Mouse (Mus musculus) forebrain, embryonic 16.5 days (tissue): ENCODE measurements around the gene Aldh18a1. TPM values are rescaled to one million over a fixed set of nuclear protein-coding genes. Genes with fewer than 3 reads are reported as not detected.
A peak's percentile ranks its signal among the peaks of the same experiment; 100 is the strongest.

Experiments used
- ATAC-seq: fragments of 200-750 bp; cut with Nextera tagmentation; 2 replicates; pipeline ENCODE4 v1.8.0; 2017; ENCODE audit warnings: mild to moderate bottlenecking, moderate library complexity
- H3K27ac ChIP-seq: fragments of 300-500 bp; sonication (generic); 2 replicates; pipeline ENCODE4 v1.5.1; 2014; ENCODE audit warnings: low read length, control low read depth
- H3K27me3 ChIP-seq: fragments of 300-500 bp; sonication (generic); replicated peaks from 2 replicates; pipeline ENCODE4 v1.6.1; 2014; ENCODE audit warnings: low read length; ENCODE audit not compliant: control insufficient read depth, insufficient read depth
- H3K36me3 ChIP-seq: fragments of 300-500 bp; sonication (generic); 2 replicates; pipeline ENCODE4 v1.6.1; 2014; ENCODE audit not compliant: control insufficient read depth, insufficient read depth
- H3K4me1 ChIP-seq: fragments of 300-500 bp; sonication (generic); replicated peaks from 2 replicates; pipeline ENCODE4 v1.6.1; 2014; ENCODE audit warnings: low read length; ENCODE audit not compliant: control insufficient read depth, insufficient read depth
- H3K4me2 ChIP-seq: fragments of 300-500 bp; sonication (generic); 2 replicates; pipeline ENCODE4 v1.6.1; 2014; ENCODE audit warnings: mild to moderate bottlenecking, low read length, control low read depth
- H3K4me3 ChIP-seq: fragments of 300-500 bp; sonication (generic); replicated peaks from 2 replicates; pipeline ENCODE4 v1.5.1; 2014; ENCODE audit warnings: mild to moderate bottlenecking, low read length, control low read depth
- H3K9ac ChIP-seq: fragments of 300-500 bp; sonication (generic); replicated peaks from 2 replicates; pipeline ENCODE4 v1.6.1; 2014; ENCODE audit warnings: low read depth, low read length, control low read depth
- H3K9me3 ChIP-seq: fragments of 300-500 bp; sonication (generic); 2 replicates; pipeline ENCODE4 v1.6.1; 2016; ENCODE audit warnings: low read length; ENCODE audit not compliant: control insufficient read depth
- WGBS: fragments of 180-500 bp; shearing (Covaris S2); extraction: QIAGEN DNeasy Blood & Tissue Kit; methylation state at CpG from one replicate; pipeline ENCODE4 v1.1.7; 2014; 5-methylcytosine and 5-hydroxymethylcytosine counted together
- polyA plus RNA-seq: library from polyadenylated mRNA; unstranded; fragments of >200 nt; fragmentation: Nextera tagmentation; extraction: Ambion mirVana; gene quantifications from 2 replicates; pipeline ENCODE4 v1.2.1, GENCODE M21; 2015

The Aldh18a1 gene
- 83.4 and 85.1 TPM in 2 replicates for polyA plus RNA-seq

DNA sequence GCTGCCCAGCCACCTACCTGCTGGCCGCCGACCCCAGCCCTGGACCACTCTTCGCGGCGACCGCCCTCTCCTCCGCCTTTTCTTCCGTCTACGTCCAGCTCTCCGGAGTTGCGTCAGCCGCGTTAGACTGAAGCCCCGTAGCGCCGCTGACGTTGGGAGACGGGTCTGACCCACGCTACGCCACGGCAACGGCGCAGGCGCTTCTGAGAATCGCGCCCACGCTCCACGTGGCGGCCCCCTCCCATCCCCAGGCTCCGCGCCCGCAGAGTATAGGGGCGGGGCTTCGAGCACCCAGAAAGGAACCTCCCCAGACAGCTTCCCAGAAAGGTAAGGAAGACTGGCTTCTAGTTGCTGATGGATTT, at the start of gene Aldh18a1:
Aldh18a1 (minus strand) TSS at position 171 of the 362 bp plus-strand sequence.
- Histone ChIP-seq H3K9me3 (no peaks in the 10 kb centered on the region), H3K27me3 (no peaks in the 10 kb centered on the region), H3K4me3 (peak within 1 kb of the TSS; percentile 73), H3K27ac (peak within 1 kb of the TSS; percentile 56), H3K4me2 (peak within 1 kb of the TSS; percentile 67), H3K36me3 (no peaks in the 10 kb centered on the region), H3K4me1 (peaks cover 17% of the 10 kb centered on the region), H3K9ac (peak within 1 kb of the TSS; percentile 78)
- ATAC-seq: peak; percentile 95
- 0% methylated on average over 34 of the region's 34 CpGs for WGBS

- Histone ChIP-seq H3K36me3 (no peaks in the 10 kb centered on the region), H3K4me2 (no peak overlapping the region), H3K27ac (no peak overlapping the region), H3K4me1 (no peaks in the 10 kb centered on the region), H3K27me3 (no peaks in the 10 kb centered on the region), H3K4me3 (no peak overlapping the region), H3K9ac (no peak overlapping the region), H3K9me3 (no peaks in the 10 kb centered on the region)
- ATAC-seq: no peak
- WGBS: 89% methylated on average over 7 of the region's 7 CpGs
These were observed 49.3 kb upstream of the Aldh18a1 start for GRCm38 (mm10) chr19:40637601-40638000.

GRCm38 (mm10) chr19:40637091-40637490, 48.8 kb upstream of the Aldh18a1 start:
- H3K4me2 ChIP-seq: no peak overlapping the region
- H3K36me3 ChIP-seq: no peaks in the 10 kb centered on the region
- H3K9ac ChIP-seq: no peak overlapping the region
- WGBS: 72% methylated on average over 4 of the region's 4 CpGs
- H3K27ac ChIP-seq: no peak overlapping the region
- ATAC-seq: no peak
- H3K4me1 ChIP-seq: no peaks in the 10 kb centered on the region
- H3K27me3 ChIP-seq: no peaks in the 10 kb centered on the region
- no peaks in the 10 kb centered on the region for H3K9me3 ChIP-seq
- no peak overlapping the region for H3K4me3 ChIP-seq

DNA sequence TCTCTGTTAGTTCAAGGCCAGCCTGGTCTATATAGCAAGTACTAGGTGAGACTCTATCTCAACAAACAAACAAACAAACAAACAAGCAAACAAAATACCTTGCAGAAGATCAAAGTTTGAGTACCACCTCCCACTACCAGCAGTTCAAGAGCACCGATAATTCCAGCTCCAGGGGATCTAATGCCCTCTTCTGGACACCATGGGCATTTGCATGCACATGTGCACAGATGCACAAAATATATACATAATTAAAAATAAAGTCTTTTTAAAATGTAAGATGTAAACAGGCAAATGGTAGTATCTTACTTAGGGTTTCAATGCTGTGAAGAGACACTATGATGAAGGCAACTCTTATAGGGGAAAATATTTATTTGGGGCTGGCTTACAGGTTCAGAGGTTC, 44.9 kb upstream of the Aldh18a1 start:
- H3K27me3 ChIP-seq: no peaks in the 10 kb centered on the region
- no peak overlapping the region for H3K27ac ChIP-seq
- 55% methylated on average over 1 of the region's 1 CpGs for WGBS
- no peaks in the 10 kb centered on the region for H3K4me1 ChIP-seq
- H3K4me2 ChIP-seq: no peak overlapping the region
- ATAC-seq: no peak
- H3K9me3 ChIP-seq: no peaks in the 10 kb centered on the region
- no peak overlapping the region for H3K9ac ChIP-seq
- no peaks in the 10 kb centered on the region for H3K36me3 ChIP-seq
- H3K4me3 ChIP-seq: no peak overlapping the region

DNA sequence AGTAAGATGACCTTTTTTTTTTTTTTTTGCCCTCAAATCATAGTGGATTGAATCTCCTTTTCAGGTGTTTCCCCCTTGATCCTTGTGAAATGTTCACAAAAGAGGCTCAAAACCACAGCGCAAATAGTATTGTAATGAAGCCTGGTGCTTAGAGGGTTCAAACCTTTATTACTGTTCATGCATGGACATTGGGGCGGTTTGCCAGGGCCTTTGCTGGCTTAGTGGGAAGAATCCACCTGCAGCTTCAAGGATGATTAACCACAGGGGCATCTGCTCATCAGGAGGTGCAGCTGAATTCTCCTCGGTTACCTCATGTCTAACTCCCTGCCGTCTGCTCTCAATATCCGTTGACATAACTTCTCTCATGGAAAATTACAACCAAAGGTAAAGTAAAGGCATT, 44.4 kb upstream of the Aldh18a1 start:
- Histone ChIP-seq H3K4me3 (no peak overlapping the region), H3K4me2 (no peak overlapping the region), H3K9ac (no peak overlapping the region), H3K27me3 (no peaks in the 10 kb centered on the region), H3K36me3 (no peaks in the 10 kb centered on the region), H3K27ac (no peak overlapping the region), H3K9me3 (no peaks in the 10 kb centered on the region), H3K4me1 (no peaks in the 10 kb centered on the region)
- no peak for ATAC-seq
- 89% methylated on average over 5 of the region's 5 CpGs for WGBS

- no peaks in the 10 kb centered on the region for H3K36me3 ChIP-seq
- no peak overlapping the region for H3K4me3 ChIP-seq
- no peaks in the 10 kb centered on the region for H3K27me3 ChIP-seq
- H3K4me1 ChIP-seq: no peaks in the 10 kb centered on the region
- ATAC-seq: no peak
- H3K9me3 ChIP-seq: no peaks in the 10 kb centered on the region
- H3K4me2 ChIP-seq: no peak overlapping the region
- no peak overlapping the region for H3K9ac ChIP-seq
- 88% methylated on average over 3 of the region's 3 CpGs for WGBS
- no peak overlapping the region for H3K27ac ChIP-seq
These were observed 43.9 kb upstream of the Aldh18a1 start for GRCm38 (mm10) chr19:40632193-40632592.

DNA sequence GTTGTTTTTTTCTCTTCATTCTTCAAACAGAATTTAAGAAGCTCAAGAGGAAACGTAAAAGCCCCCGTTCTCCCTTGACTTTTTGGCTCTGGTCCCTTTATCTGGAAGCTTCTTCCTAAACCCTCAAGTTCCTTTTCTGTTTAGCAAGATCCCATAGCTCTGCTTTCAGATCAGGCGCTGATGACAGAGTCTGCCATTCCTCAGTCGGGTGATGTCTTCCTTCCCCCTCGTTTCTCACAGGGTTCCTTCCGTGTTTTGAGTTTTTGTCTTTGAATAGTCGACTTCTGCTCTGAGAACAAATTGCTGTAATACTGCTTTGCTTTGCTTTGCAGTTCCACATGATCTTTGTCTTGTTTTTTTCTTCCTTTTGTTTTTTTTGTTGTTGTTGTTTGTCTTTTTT, 42.3 kb upstream of the Aldh18a1 start:
- no peak for ATAC-seq
- WGBS: 88% methylated on average over 7 of the region's 7 CpGs
- H3K9ac ChIP-seq: no peak overlapping the region
- no peak overlapping the region for H3K27ac ChIP-seq
- no peaks in the 10 kb centered on the region for H3K36me3 ChIP-seq
- no peaks in the 10 kb centered on the region for H3K27me3 ChIP-seq
- no peak overlapping the region for H3K4me2 ChIP-seq
- H3K4me1 ChIP-seq: no peaks in the 10 kb centered on the region
- no peaks in the 10 kb centered on the region for H3K9me3 ChIP-seq
- no peak overlapping the region for H3K4me3 ChIP-seq

- no peak for ATAC-seq
- no peaks in the 10 kb centered on the region for H3K9me3 ChIP-seq
- no peaks in the 10 kb centered on the region for H3K4me1 ChIP-seq
- H3K4me2 ChIP-seq: no peak overlapping the region
- H3K27ac ChIP-seq: no peak overlapping the region
- no peak overlapping the region for H3K9ac ChIP-seq
- H3K27me3 ChIP-seq: no peaks in the 10 kb centered on the region
- 86% methylated on average over 3 of the region's 3 CpGs for WGBS
- no peak overlapping the region for H3K4me3 ChIP-seq
- H3K36me3 ChIP-seq: no peaks in the 10 kb centered on the region
These were observed 41.8 kb upstream of the Aldh18a1 start for GRCm38 (mm10) chr19:40630096-40630495.

- H3K36me3 ChIP-seq: no peaks in the 10 kb centered on the region
- H3K4me3 ChIP-seq: no peak overlapping the region
- no peak overlapping the region for H3K27ac ChIP-seq
- no peaks in the 10 kb centered on the region for H3K9me3 ChIP-seq
- ATAC-seq: no peak
- H3K27me3 ChIP-seq: no peaks in the 10 kb centered on the region
- no peak overlapping the region for H3K9ac ChIP-seq
- no peak overlapping the region for H3K4me2 ChIP-seq
- no peaks in the 10 kb centered on the region for H3K4me1 ChIP-seq
These were observed 40.7 kb upstream of the Aldh18a1 start for GRCm38 (mm10) chr19:40628950-40629349.

GRCm38 (mm10) chr19:40625935-40626334, 37.7 kb upstream of the Aldh18a1 start:
- no peak overlapping the region for H3K27ac ChIP-seq
- H3K9ac ChIP-seq: no peak overlapping the region
- H3K4me1 ChIP-seq: no peaks in the 10 kb centered on the region
- 58% methylated on average over 12 of the region's 12 CpGs for WGBS
- H3K36me3 ChIP-seq: no peaks in the 10 kb centered on the region
- no peaks in the 10 kb centered on the region for H3K9me3 ChIP-seq
- no peak overlapping the region for H3K4me2 ChIP-seq
- ATAC-seq: no peak
- no peak overlapping the region for H3K4me3 ChIP-seq
- H3K27me3 ChIP-seq: no peaks in the 10 kb centered on the region
